Mouse (Mus musculus): ENCODE results near the gene Rapgef5.

- TF ChIP-seq POLR2A (IDR thresholded peaks at IDR 0.05; ENCODE audit: control insufficient read depth in 1 of 2, insufficient read depth in 1 of 2, low read depth in 1 of 2, low read length in 2 of 2, poor library complexity in 1 of 2) (no peak), MAX (IDR thresholded peaks at IDR 0.05; ENCODE audit: low read length) (no peak), ZC3H11A (IDR thresholded peaks at IDR 0.05; ENCODE audit: low read depth, low read length) (no peak), CTCF (IDR thresholded peaks at IDR 0.05 in 2 of 3, conservative IDR thresholded peaks at IDR 0.05 in 1 of 3; ENCODE audit: control insufficient read depth in 1 of 3, insufficient read depth in 1 of 3, low read depth in 2 of 3, low read length in 3 of 3, poor library complexity in 1 of 3, severe bottlenecking in 1 of 3) (no peak), ZKSCAN1 (IDR thresholded peaks at IDR 0.05; ENCODE audit: low read depth, low read length) (no peak), EP300 (IDR thresholded peaks at IDR 0.05; ENCODE audit: low read depth in 1 of 2, low read length in 2 of 2) (no peak), MXI1 (IDR thresholded peaks at IDR 0.05; ENCODE audit: low read depth, low read length) (no peak), HCFC1 (IDR thresholded peaks at IDR 0.05; ENCODE audit: low read depth, low read length) (no peak), CHD1 (IDR thresholded peaks at IDR 0.05; ENCODE audit: low read depth, low read length) (no peak), USF2 (IDR thresholded peaks at IDR 0.05; ENCODE audit: borderline replicate concordance in 1 of 2, insufficient read depth in 1 of 2, low read depth in 1 of 2, low read length in 2 of 2) (no peak), USF1 (IDR thresholded peaks at IDR 0.05; ENCODE audit: low read depth, low read length) (no peak)
Measured at GRCm38 (mm10) chr12:117645771-117646170, 129.5 kb downstream of the Rapgef5 start.

All from MEL (cell line).